Mouse (Mus musculus) myocyte (in vitro differentiated cells): ENCODE data around the gene Qsox2.

Experiments
- CEBPB ChIP-seq: IDR thresholded peaks from 2 replicates; pipeline ENCODE4 v1.6.1; 2011; ENCODE audit warnings: mild to moderate bottlenecking, moderate library complexity; ENCODE audit not compliant: poor library complexity, insufficient read depth, severe bottlenecking
- E2F4 ChIP-seq: IDR thresholded peaks from one replicate; pipeline ENCODE4 v1.6.1; 2011; ENCODE audit warnings: mild to moderate bottlenecking, control low read depth, moderate library complexity; ENCODE audit not compliant: insufficient read depth
- POLR2A ChIP-seq: IDR thresholded peaks from one replicate; pipeline ENCODE4 v1.6.1; 2011; ENCODE audit warnings: low read depth, mild to moderate bottlenecking, control low read depth, moderate library complexity; ENCODE audit not compliant: insufficient read length
- POLR2AphosphoS2 ChIP-seq: IDR thresholded peaks from one replicate; pipeline ENCODE4 v1.6.1; 2011; ENCODE audit warnings: low read depth, control low read depth; ENCODE audit not compliant: insufficient read length
- USF1 ChIP-seq: IDR thresholded peaks from one replicate; pipeline ENCODE4 v1.6.1; 2011; ENCODE audit warnings: low read depth, mild to moderate bottlenecking, control low read depth, moderate library complexity

- TF ChIP-seq CEBPB (no peak), POLR2A (no peak), POLR2AphosphoS2 (no peak), E2F4 (no peak), USF1 (no peak)
Measured at GRCm38 (mm10) chr2:26247531-26247930, 10.2 kb upstream of the Qsox2 start.
